Mouse (Mus musculus): ENCODE data around the gene Arl4c. TPM values are rescaled to one million over a fixed set of nuclear protein-coding genes. Genes with fewer than 3 reads are reported as not detected.

Gene Arl4c
- polyA plus RNA-seq, 2 experiments: 0.27 to 0.76 TPM

- Histone ChIP-seq H3K9me3 (ENCODE audit: control insufficient read depth, low read length) (no peaks in the 10 kb centered on the region), H3K9ac (replicated peaks) (no peak overlapping the region), H3K27me3 (ENCODE audit: control insufficient read depth, insufficient read depth, low read length) (no peaks in the 10 kb centered on the region), H3K36me3 (replicated peaks; ENCODE audit: control insufficient read depth, insufficient read depth, low read depth) (no peaks in the 10 kb centered on the region), H3K4me2 (ENCODE audit: low read depth) (no peak overlapping the region), H3K27ac (no peak overlapping the region), H3K4me1 (replicated peaks; ENCODE audit: control insufficient read depth in 2 of 2, insufficient read depth in 2 of 2, low read length in 1 of 2) (no peaks in the 10 kb centered on the region), H3K4me3 (ENCODE audit: insufficient read depth in 1 of 2, low read depth in 2 of 2, low read length in 2 of 2) (no peak overlapping the region)
- TF ChIP-seq CTCF (IDR thresholded peaks at IDR 0.05; ENCODE audit: low read depth): no peak
- TF ChIP-seq EP300 (IDR thresholded peaks at IDR 0.05; ENCODE audit: low read depth): no peak
- WGBS (ENCODE audit: insufficient replicate concordance): 67% methylated on average over 8 of the region's 8 CpGs
- ATAC-seq (ENCODE audit: insufficient read depth) (no peak), DNase-seq (ENCODE audit: low read depth in 3 of 3, low spot score in 3 of 3) (no peak)
Observed at GRCm38 (mm10) chr1:88623541-88624115, 78.4 kb downstream of the Arl4c start.

Other genes starting within 250 kb of the Arl4c start
- 0.05 and 0.09 TPM in 2 replicates for gene Glrp1, start 192.2 kb downstream of the Arl4c start, polyA plus RNA-seq (2012; rRNA removed)
- not detected in 2 replicates for gene Glrp1, start 192.2 kb downstream of the Arl4c start, polyA plus RNA-seq (2014; fragmentation: Nextera tagmentation; extraction: Ambion mirVana)

Data from liver, embryonic 14.5 days (tissue).